Mouse (Mus musculus) ES-E14 (cell line): Measurements from ENCODE around the gene Sipa1l2. TPM values are rescaled to one million over a fixed set of nuclear protein-coding genes. Genes with fewer than 3 reads are reported as not detected.
A peak's percentile ranks its signal among the peaks of the same experiment; 100 is the strongest.

ENCODE experiments used
- DNase-seq: peaks from one replicate; pipeline ENCODE4 v3.0.0-alpha.2; 2013; ENCODE audit warnings: low read depth, low spot score
- H3K27ac ChIP-seq: 2 replicates; pipeline ENCODE4 v1.5.1; 2012; ENCODE audit warnings: low read depth, mild to moderate bottlenecking, low read length, moderate library complexity, mixed read lengths; ENCODE audit not compliant: poor library complexity, insufficient read depth, severe bottlenecking
- H3K36me3 ChIP-seq: 2 replicates; pipeline ENCODE4 v1.6.1; 2012; ENCODE audit warnings: mild to moderate bottlenecking, low read length, moderate library complexity, mixed read lengths; ENCODE audit not compliant: control insufficient read depth, poor library complexity, insufficient read depth, severe bottlenecking
- H3K4me1 ChIP-seq, 2 experiments: fragments of 150-350 bp in 1 of 2; sonication (generic) in 1 of 2; 2 replicates each; pipeline ENCODE4 v1.6.1; 2012; ENCODE audit warnings: low read length in 2 of 2, mild to moderate bottlenecking in 1 of 2, mixed read lengths in 1 of 2; ENCODE audit not compliant: control insufficient read depth in 2 of 2, insufficient read depth in 2 of 2, poor library complexity in 1 of 2
- H3K4me3 ChIP-seq, 2 experiments: fragments of 150-350 bp in 1 of 2; sonication (generic) in 1 of 2; 2 replicates each; pipeline ENCODE4 v1.5.1; 2012; ENCODE audit warnings: low read length in 2 of 2, low read depth in 1 of 2, mild to moderate bottlenecking in 1 of 2, mixed read lengths in 1 of 2; ENCODE audit not compliant: insufficient read depth in 1 of 2, poor library complexity in 1 of 2, severe bottlenecking in 1 of 2
- H3K9ac ChIP-seq: 2 replicates; pipeline ENCODE4 v1.6.1; 2012; ENCODE audit warnings: low read depth, mild to moderate bottlenecking, low read length, mixed read lengths; ENCODE audit not compliant: poor library complexity, insufficient read depth, severe bottlenecking
- H3K9me3 ChIP-seq: fragments of 150-350 bp; sonication (generic); 2 replicates; pipeline ENCODE4 v1.6.1; 2012; ENCODE audit warnings: low read depth, mild to moderate bottlenecking, low read length; ENCODE audit not compliant: control insufficient read depth, insufficient read depth
- CHD2 ChIP-seq: IDR thresholded peaks from 2 replicates; pipeline ENCODE4 v1.6.1; 2014; ENCODE audit warnings: mild to moderate bottlenecking, low read depth, low read length, inconsistent platforms
- HCFC1 ChIP-seq: IDR thresholded peaks from 2 replicates; pipeline ENCODE4 v1.6.1; 2012; ENCODE audit warnings: low read length, inconsistent platforms, borderline replicate concordance; ENCODE audit not compliant: insufficient read depth
- MAFK ChIP-seq: IDR thresholded peaks from 2 replicates; pipeline ENCODE4 v1.6.1; 2014; ENCODE audit warnings: mild to moderate bottlenecking, low read depth, low read length, inconsistent platforms; ENCODE audit not compliant: insufficient read depth
- ZC3H11A ChIP-seq: IDR thresholded peaks from 2 replicates; pipeline ENCODE4 v1.6.1; 2012; ENCODE audit warnings: low read depth, mild to moderate bottlenecking, inconsistent platforms, low read length, borderline replicate concordance
- ZNF384 ChIP-seq: IDR thresholded peaks from 2 replicates; pipeline ENCODE4 v1.6.1; 2012; ENCODE audit warnings: low read depth, low read length, inconsistent platforms
- in situ Hi-C, 2 experiments: fragments of 600-800 bp; cut with MboI; formaldehyde crosslinking; loops; one replicate each; pipeline ENCODE4 v1.15.1; 2025; ENCODE audit warnings: low sequenced_read_pairs in 2 of 2, inconsistent platforms in 1 of 2; ENCODE audit not compliant: unreplicated experiment in 2 of 2
- total RNA-seq: library from RNA; depleted of rRNA; stranded (reverse); fragments of 300-350 nt; gene quantifications from 2 replicates; pipeline ENCODE4 v1.2.3, GENCODE M21; 2012

Sipa1l2 gene
- total RNA-seq, 1 experiment = 19.0 TPM

DNA sequence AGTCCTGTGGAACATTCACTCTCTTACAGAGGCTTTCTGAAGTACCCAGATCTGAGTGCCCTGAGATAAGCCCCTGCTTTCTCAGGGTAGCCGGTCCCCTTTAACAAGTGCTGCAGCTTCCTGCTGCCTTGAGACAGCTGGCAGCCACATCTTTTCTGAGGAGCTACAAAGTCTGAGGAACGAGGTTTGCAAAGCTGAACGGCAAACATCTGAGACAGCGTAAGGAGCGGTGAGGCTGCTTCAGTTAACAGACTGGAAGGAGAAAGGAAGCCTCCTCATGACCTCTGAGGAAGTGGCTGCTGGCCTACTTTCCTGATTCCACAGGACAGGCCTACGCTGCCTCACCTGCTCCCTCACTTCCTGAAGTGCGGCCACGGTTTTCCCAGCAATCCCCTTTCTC lies 135.5 kb downstream of the Sipa1l2 start:
- H3K36me3 ChIP-seq = peaks cover 14% of the 10 kb centered on the region; the same call in 1 of the 2 replicates
- H3K27ac ChIP-seq = no peak overlapping the region
- no peaks in the 10 kb centered on the region for H3K9me3 ChIP-seq
- H3K4me3 ChIP-seq = no peak overlapping the region
- H3K4me1 ChIP-seq = peaks cover 3 to 4% of the 10 kb centered on the region in 2 experiments; a peak in 2 of 4 replicates
- H3K9ac ChIP-seq = no peak overlapping the region
- DNase-seq = no peak
- TF ChIP-seq HCFC1 (no peak), ZNF384 (no peak), CHD2 (no peak), MAFK (no peak), ZC3H11A (no peak)
- in situ Hi-C loops = no loop called here

DNA sequence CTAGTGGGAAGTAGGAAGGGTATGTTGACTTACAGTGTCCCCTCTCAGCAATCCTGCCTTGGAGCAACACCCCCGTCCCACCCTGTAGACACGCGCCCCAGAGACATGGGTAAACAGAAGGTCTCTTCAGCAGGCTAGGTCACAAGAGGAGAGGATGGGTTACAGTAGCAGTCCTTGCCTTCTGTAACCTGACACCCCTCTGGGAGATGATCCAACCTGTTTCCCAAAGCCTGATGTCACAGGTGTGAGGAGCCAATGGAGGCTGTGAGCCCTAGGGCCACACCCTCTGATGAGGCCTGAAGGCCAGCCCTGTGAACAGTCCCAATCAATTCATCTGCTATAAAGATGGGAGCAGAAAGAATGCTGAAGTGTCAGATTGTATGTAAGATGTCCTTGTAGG lies 138.3 kb downstream of the Sipa1l2 start:
- H3K4me3 ChIP-seq = no peak overlapping the region
- in situ Hi-C loops = no loop called here
- no peak overlapping the region for H3K27ac ChIP-seq
- peak; percentile 27 for DNase-seq
- peaks cover 3 to 4% of the 10 kb centered on the region in 2 experiments; a peak in 2 of 4 replicates for H3K4me1 ChIP-seq
- TF ChIP-seq CHD2 (no peak), MAFK (no peak), HCFC1 (no peak), ZC3H11A (no peak), ZNF384 (no peak)
- peaks cover 7% of the 10 kb centered on the region; the same call in 1 of the 2 replicates for H3K36me3 ChIP-seq
- H3K9me3 ChIP-seq = no peaks in the 10 kb centered on the region
- H3K9ac ChIP-seq = no peak overlapping the region

DNA sequence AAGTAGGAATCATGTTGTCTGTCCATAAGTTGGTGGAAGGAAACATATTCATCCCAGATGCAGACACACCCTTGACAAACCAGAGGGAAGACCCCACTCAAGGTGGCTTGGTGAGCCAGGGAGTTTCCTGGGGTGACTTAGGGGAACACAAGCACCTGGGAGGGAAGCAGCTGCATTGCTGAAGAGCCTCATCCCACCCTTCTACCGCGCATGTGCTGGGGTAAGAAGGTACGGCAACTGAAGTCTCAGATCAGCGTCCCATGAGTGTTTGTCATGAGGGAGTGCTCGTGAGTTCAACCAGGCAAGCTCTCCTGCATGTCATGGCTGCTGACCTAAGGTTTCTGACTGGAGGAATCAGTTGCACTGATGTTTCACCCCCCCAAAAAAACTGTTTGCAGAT lies 138.8 kb downstream of the Sipa1l2 start:
- H3K4me3 ChIP-seq = no peak overlapping the region
- in situ Hi-C loops = no loop called here
- no peak overlapping the region for H3K9ac ChIP-seq
- no peak overlapping the region for H3K27ac ChIP-seq
- no peak for DNase-seq
- peaks cover 7% of the 10 kb centered on the region; the same call in 1 of the 2 replicates for H3K36me3 ChIP-seq
- TF ChIP-seq CHD2 (no peak), MAFK (no peak), HCFC1 (no peak), ZNF384 (no peak), ZC3H11A (no peak)
- no peaks in the 10 kb centered on the region for H3K9me3 ChIP-seq
- H3K4me1 ChIP-seq = peaks cover 3 to 4% of the 10 kb centered on the region in 2 experiments; a peak in 2 of 4 replicates

GRCm38 (mm10) chr8:125428979-125429690 lies 140.5 kb downstream of the Sipa1l2 start:
- no peak for DNase-seq
- peaks cover 5% of the 10 kb centered on the region; the same call in 1 of the 2 replicates for H3K36me3 ChIP-seq
- H3K9me3 ChIP-seq = no peaks in the 10 kb centered on the region
- no peak overlapping the region for H3K27ac ChIP-seq
- no peak for TF ChIP-seq MAFK
- TF ChIP-seq HCFC1 = no peak
- TF ChIP-seq ZNF384 = no peak
- no peak for TF ChIP-seq CHD2
- TF ChIP-seq ZC3H11A = no peak
- no peak overlapping the region for H3K4me3 ChIP-seq
- H3K4me1 ChIP-seq = peaks cover 3 to 4% of the 10 kb centered on the region in 2 experiments; a peak in 2 of 4 replicates
- in situ Hi-C loops = no loop called here
- H3K9ac ChIP-seq = no peak overlapping the region
